Mouse (Mus musculus) midbrain, embryonic 10.5 days (tissue): ENCODE results near the gene Spint2. TPM values are rescaled to one million over a fixed set of nuclear protein-coding genes. Genes with fewer than 3 reads are reported as not detected.

Experiments used
- DNase-seq: peaks from one replicate; pipeline ENCODE4 v3.0.0-alpha.2; 2017; ENCODE audit warnings: low spot score
- H3K27ac ChIP-seq: fragments of 300-500 bp; sonication (generic); replicated peaks from 2 replicates; pipeline ENCODE4 v1.5.1; 2016; ENCODE audit warnings: mild to moderate bottlenecking
- H3K27me3 ChIP-seq: fragments of 300-500 bp; sonication (generic); 2 replicates; pipeline ENCODE4 v1.6.1; 2016; ENCODE audit warnings: low read depth, mild to moderate bottlenecking; ENCODE audit not compliant: poor library complexity, severe bottlenecking
- H3K36me3 ChIP-seq: fragments of 300-500 bp; sonication (generic); 2 replicates; pipeline ENCODE4 v1.6.1; 2016; ENCODE audit warnings: mild to moderate bottlenecking, moderate library complexity
- H3K4me1 ChIP-seq: fragments of 300-500 bp; sonication (generic); 2 replicates; pipeline ENCODE4 v1.6.1; 2016
- H3K4me3 ChIP-seq: fragments of 300-500 bp; sonication (generic); 2 replicates; pipeline ENCODE4 v1.5.1; 2016; ENCODE audit warnings: mild to moderate bottlenecking, moderate library complexity
- H3K9me3 ChIP-seq: fragments of 300-500 bp; sonication (generic); replicated peaks from 2 replicates; pipeline ENCODE4 v1.6.1; 2016; ENCODE audit warnings: mild to moderate bottlenecking
- WGBS: fragments of 180-500 bp; shearing (Covaris S2); methylation state at CpG from one replicate; pipeline ENCODE4 v1.1.7; 2016; 5-methylcytosine and 5-hydroxymethylcytosine counted together
- polyA plus RNA-seq: library from polyadenylated mRNA; unstranded; fragments of >200 nt; fragmentation: Nextera tagmentation; extraction: Ambion mirVana; gene quantifications from 2 replicates; pipeline ENCODE4 v1.2.1, GENCODE M21; 2016

Spint2 gene
- polyA plus RNA-seq, 1 experiment from 2014 or later: 20.8 TPM

DNA sequence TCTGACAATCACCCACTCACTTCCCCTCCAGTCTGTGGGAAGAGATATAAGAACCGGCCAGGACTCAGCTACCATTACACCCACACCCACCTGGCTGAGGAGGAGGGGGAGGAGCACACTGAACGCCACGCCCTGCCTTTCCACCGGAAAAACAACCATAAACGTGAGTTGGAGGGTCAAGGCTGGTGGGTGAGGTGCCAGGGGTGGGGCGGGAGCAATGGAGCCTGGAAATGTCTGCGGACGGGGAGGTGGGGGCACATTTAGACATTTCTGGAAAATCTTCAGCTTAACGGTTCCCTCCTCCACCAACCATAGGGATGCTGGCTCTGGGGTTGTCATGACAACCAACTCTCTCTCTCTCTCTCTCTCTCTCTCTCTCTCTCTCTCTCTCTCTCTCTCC lies 31.3 kb upstream of the Spint2 start:
- WGBS: 28% methylated on average over 9 of the region's 9 CpGs
- Histone ChIP-seq H3K36me3 (peaks cover 63% of the 10 kb centered on the region), H3K27me3 (peaks cover 37% of the 10 kb centered on the region), H3K4me3 (peak overlapping the region; percentile 21; the same call in 1 of the 2 replicates), H3K27ac (peak overlapping the region; percentile 57), H3K4me1 (peaks cover 94% of the 10 kb centered on the region), H3K9me3 (no peaks in the 10 kb centered on the region)
- DNase-seq: no peak

DNA sequence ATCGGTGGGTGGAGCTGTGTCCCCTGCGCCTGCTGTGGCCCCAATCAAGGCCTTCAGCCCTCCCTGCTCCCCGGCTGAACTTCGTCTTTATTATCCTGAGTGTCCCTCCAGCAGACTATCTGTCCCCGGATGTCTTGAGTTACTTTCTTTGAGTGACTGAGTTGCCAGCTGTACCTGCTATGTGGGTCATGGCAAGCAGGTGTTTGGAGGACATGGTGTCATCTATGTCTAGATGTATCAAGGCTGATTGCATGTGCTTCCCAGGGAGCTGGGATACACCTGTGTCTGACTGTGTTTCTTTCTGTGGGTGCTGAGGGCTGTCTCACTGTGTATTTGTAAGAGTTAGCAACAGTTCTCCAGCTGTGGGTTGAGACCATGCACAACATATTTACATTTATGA lies 28.0 kb upstream of the Spint2 start:
- Histone ChIP-seq H3K36me3 (peaks cover 44% of the 10 kb centered on the region), H3K27me3 (peaks cover 54% of the 10 kb centered on the region), H3K4me1 (peaks cover 94% of the 10 kb centered on the region), H3K9me3 (no peaks in the 10 kb centered on the region), H3K4me3 (peak overlapping the region; percentile 82), H3K27ac (peak overlapping the region; percentile 78)
- 11% methylated on average over 5 of the region's 5 CpGs for WGBS
- DNase-seq: no peak

DNA sequence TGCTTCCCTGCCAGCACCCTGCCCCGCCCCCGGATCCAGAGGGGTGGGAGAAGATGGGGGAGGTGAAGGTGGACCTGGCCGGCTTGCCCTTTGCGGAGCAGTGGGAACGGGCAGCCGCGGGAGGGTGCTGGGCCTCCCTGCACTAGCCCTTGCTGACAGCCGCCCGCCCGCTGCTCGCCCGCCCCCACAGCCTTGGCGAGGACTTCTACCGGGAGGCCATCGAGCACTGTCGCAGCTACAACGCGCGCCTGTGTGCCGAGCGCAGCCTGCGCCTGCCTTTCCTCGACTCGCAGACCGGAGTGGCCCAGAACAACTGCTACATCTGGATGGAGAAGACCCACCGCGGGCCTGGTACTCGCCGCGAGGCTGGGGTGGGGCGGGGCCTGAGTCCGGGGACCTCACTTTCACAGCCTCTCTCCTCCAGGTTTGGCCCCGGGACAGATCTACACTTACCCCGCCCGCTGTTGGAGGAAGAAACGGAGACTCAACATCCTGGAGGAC lies 27.6 kb upstream of the Spint2 start:
- Histone ChIP-seq H3K4me3 (peak overlapping the region; percentile 82), H3K9me3 (no peaks in the 10 kb centered on the region), H3K27ac (peak overlapping the region; percentile 78), H3K36me3 (peaks cover 39% of the 10 kb centered on the region), H3K27me3 (peaks cover 54% of the 10 kb centered on the region), H3K4me1 (peaks cover 94% of the 10 kb centered on the region)
- DNase-seq: peak; percentile 60
- 1% methylated on average over 36 of the region's 36 CpGs for WGBS

DNA sequence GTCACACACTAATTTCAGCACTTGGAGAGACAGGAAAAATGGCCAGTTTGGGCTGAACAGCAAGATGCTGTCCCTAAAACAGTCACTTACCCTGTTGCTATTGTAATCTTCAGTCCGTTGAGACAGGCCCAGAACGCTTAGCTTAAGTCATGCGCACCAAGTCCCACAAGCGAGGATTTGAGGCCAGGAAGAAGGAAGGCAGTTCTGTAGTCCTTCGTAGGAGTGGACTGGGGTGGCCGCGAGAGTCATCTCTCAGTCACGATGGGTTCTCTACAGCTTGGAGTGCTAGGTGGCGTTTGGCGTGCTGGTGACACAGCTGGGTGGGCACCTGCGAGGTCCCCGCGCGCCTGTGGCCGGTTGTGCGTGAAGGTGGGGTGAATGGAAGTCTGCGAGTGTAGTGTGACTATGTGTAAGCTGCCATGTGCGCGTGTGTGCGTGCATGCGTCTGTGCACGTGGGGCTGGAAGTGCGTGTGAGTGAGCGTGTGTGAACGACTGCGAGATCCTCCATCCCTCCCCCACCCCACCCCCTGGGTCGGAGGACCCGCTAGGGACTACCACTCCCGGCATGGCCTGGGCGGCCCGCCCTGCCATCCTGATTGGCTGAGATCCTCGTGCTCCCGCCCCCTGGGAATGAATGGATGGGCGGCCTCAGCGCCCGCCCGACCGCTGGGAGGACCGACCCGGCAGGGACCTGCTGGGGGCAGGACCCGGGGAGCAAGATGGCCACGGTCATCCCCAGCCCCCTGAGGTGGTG lies 25.8 kb upstream of the Spint2 start:
- WGBS: 1% methylated on average over 41 of the region's 42 CpGs
- H3K4me1 ChIP-seq: peaks cover 89% of the 10 kb centered on the region

DNA sequence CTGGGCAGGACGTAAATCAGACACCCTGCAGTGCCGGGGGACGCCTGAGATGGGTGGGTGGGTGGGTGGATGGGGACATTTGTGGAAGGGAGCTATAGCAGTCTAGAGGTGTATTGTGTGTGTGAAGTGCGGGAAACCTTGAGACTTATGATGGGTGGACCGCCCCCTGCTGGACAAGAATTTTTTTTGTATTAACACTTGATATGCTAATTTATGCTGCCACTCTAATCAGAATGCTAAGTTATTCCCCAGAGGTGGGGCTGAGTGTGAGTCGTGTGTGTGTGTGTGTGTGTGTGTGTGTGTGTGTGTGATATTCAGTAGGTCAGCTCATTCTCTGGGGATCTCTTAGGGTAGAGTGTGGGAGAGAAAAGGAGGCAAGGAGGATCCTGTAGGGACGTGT lies 24.9 kb upstream of the Spint2 start:
- peaks cover 15% of the 10 kb centered on the region for H3K36me3 ChIP-seq
- H3K27me3 ChIP-seq: peaks cover 50% of the 10 kb centered on the region
- H3K4me1 ChIP-seq: peaks cover 83% of the 10 kb centered on the region
- H3K27ac ChIP-seq: peak overlapping the region; percentile 90
- H3K4me3 ChIP-seq: peak overlapping the region; percentile 83
- H3K9me3 ChIP-seq: no peaks in the 10 kb centered on the region
- peak; percentile 67 for DNase-seq
- 17% methylated on average over 7 of the region's 7 CpGs for WGBS

More for the DNA sequence above, 25.8 kb upstream of the Spint2 start:
- H3K27ac ChIP-seq: peak overlapping the region; percentile 87
- DNase-seq: peak; percentile 92
- H3K4me3 ChIP-seq: peak overlapping the region; percentile 82
- H3K27me3 ChIP-seq: peaks cover 50% of the 10 kb centered on the region
- H3K36me3 ChIP-seq: peaks cover 24% of the 10 kb centered on the region
- H3K9me3 ChIP-seq: no peaks in the 10 kb centered on the region

DNA sequence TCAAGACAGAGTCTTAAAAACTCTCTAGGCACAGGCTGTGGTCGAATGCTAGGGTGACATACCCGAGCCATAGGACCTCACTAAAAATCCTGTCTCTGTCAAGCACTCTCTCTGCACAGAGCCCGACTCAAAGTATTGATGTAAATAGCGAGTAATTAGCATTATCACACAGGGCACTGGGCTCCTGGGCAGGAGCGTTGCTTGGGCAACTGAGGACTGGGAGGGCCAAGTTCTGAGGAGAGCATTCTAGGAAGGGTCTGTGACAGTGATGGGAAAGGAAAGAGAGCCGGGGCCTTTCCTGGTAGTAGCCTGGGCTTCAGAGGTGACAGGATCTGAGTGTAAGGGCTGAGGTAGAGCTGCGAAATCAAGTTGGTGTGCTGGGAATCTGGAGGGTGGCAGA lies 24.4 kb upstream of the Spint2 start:
- Histone ChIP-seq H3K4me1 (peaks cover 82% of the 10 kb centered on the region), H3K4me3 (peak overlapping the region; percentile 83), H3K27ac (peak overlapping the region; percentile 90), H3K36me3 (peaks cover 10% of the 10 kb centered on the region), H3K27me3 (peaks cover 46% of the 10 kb centered on the region), H3K9me3 (no peaks in the 10 kb centered on the region)
- DNase-seq: no peak
- 27% methylated on average over 7 of the region's 7 CpGs for WGBS

DNA sequence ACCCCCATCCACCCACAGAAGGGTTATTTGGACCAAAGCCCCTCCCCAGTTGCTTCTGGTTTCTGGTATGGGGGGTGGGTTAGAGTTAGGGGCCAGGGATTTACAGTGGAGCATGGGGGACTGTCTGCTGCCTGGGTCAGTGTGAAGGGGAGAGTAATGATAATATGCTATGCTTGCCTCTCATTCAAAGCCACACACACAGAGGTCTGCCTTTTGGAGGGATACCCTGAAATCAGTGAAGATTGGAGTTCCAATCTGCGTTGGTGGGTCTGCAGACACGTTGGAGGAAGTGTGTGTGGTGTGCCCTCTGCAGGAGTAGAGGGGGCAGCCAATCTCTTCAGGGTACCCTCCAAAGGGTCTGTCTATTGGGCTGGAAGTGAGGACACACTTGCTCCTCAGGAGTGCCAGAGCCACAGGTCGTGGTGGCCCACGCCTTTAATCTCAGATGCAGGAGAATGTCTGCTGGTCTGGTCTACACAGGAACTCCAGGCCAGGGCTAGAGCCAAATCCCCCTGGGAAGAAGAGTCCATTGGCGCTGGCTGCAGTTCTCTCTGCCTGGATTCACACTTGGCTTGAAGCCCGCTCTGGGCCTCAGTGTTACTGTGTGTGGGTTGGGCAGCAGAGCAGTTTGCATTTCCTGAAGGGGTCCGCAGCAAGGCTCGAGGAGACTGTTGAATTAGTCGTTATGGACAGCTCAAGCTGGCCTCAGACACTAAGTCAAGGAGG lies 23.7 kb upstream of the Spint2 start:
- 13% methylated on average over 9 of the region's 9 CpGs for WGBS
- H3K4me1 ChIP-seq: peaks cover 80% of the 10 kb centered on the region
- H3K4me3 ChIP-seq: peak overlapping the region; percentile 83
- DNase-seq: peak; percentile 38
- H3K9me3 ChIP-seq: no peaks in the 10 kb centered on the region
- 0 out of 2 replicates have a peak, but pooled peaks cover 5% of the 10 kb centered on the region for H3K36me3 ChIP-seq
- peak overlapping the region; percentile 90 for H3K27ac ChIP-seq
- peaks cover 39% of the 10 kb centered on the region for H3K27me3 ChIP-seq

DNA sequence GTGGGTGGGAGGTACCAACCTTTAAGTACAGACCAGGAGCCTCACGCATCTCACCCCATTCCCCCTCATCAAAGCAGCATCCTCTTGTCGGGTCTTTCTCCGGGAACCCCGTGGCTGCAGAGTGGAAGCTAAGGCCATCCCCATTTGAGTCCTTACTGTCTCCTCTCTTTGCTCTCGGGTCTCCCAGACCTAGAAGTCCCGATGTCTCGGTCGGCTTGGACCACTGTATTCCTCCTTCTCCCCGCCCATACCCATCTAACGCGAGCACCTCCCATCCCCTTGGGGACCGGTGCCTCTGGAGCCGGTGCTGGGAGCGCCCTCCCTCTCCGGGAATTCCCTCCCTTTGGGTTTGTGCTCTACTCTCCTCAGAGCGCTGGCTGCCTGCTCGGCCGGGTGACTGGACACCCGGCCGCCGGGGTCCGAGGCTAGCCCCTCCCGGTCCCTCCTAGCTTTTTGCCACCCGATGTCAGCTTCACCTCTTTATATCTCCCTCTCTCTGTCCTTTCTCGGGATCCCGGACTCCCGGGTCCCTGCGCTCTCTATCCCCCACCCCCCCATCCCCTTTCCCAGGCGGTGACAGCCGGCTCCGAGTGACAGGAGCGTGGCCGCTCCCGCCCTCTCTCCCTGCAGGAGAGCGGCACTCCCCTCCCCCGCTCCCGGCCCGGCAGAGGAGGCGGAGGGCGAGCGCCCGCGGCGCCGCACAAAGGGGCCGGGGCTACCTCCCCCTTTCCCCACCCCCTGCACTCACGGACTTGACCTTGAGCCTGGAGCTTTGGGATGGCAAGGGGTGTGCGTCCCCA lies 23.0 kb upstream of the Spint2 start:
- no peaks in the 10 kb centered on the region for H3K9me3 ChIP-seq
- H3K27ac ChIP-seq: peak overlapping the region; percentile 90
- peak; percentile 71 for DNase-seq
- H3K36me3 ChIP-seq: no peaks in the 10 kb centered on the region
- under 1% methylated on average over 48 of the region's 48 CpGs for WGBS
- peak overlapping the region; percentile 83 for H3K4me3 ChIP-seq
- H3K27me3 ChIP-seq: peaks cover 31% of the 10 kb centered on the region
- peaks cover 72% of the 10 kb centered on the region for H3K4me1 ChIP-seq

DNA sequence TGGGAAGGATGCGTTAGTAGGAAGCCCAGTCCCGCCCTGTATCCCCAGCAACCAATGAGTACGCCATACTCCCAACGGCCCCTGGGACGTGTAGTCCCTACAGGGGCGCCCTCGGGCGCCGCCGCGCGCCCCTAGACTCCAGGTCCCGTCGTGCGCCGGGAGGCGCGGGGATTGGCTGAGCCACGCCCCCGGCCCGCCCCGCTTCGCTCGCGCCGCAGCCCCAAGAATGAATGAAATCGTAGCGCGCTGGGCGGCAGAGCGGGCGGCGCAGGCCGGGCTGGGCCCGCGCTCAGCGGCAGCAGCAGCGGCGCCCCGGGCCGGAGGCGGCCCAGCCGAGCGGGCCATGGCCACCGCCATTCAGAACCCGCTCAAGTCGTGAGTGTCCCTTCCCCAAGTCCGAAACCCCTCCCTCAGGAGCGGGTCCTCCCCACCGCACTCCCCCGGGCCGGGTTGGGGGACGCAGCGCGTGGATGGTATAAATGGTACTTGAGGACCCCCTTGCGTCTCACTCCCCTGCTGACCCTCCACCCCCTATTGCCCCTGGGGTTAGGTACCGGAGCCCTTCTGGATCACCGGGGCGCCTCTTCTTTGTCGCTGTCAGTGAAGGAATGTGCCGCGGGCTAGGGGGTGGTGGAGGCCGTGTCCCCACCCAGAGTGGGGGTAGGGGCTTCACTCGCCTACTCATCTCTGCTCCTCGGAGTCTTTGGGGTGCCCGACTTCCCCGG lies 22.2 kb upstream of the Spint2 start, which contains the start of gene Dpf1:
Gene Dpf1, plus strand, starts transcription at position 214 of the 725 bp plus-strand sequence.
- WGBS: under 1% methylated on average over 67 of the region's 67 CpGs
- Histone ChIP-seq H3K36me3 (no peaks in the 10 kb centered on the region), H3K4me3 (peak within 1 kb of the TSS; percentile 83), H3K4me1 (peaks cover 64% of the 10 kb centered on the region), H3K9me3 (no peaks in the 10 kb centered on the region), H3K27me3 (peaks cover 24% of the 10 kb centered on the region), H3K27ac (peak within 1 kb of the TSS; percentile 90)
- peak; percentile 86 for DNase-seq

DNA sequence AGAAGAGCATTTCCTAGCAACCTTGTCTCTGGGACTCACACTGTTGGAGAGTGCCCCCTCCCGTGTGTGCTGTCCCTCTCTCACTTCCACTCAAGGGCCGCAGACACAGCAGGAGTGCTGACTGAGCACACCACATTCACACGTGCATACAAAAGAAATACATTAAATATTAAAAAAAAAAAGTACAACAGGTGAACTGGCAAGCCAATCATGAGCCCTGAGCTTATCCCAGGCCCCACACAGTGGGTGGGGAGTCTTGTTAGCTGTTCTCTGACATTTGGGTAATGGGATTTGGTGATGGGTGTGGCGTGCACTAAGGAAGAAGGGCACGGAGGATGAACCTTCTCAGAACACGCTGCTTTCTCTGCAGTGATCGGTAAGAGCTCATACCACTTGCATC lies 20.9 kb upstream of the Spint2 start:
- Histone ChIP-seq H3K9me3 (no peaks in the 10 kb centered on the region), H3K4me1 (peaks cover 52% of the 10 kb centered on the region)
- 66% methylated on average over 7 of the region's 7 CpGs for WGBS

DNA sequence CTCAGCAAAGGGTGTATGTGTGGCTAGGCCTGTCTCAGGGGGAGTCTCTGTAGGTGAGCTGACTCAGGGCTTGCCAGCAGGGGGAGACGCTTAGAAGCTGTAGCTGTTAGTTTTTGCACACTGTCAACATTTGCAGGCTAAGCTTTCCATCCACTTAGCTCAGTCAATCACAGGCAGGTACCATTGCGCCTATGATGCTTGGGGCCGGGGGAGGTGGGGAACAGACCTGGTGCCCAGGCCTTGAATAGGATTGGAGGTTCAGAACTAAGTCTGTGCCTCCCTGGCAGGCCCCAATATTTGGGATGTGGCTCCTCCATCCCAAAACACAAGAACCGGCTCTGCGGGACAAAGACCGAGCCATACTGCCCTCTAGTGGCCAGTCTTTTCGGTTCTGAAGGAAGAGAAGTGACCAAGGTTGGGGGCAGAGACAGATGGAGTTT lies 19.4 kb upstream of the Spint2 start:
- Histone ChIP-seq H3K27ac (peak overlapping the region; percentile 77), H3K36me3 (no peaks in the 10 kb centered on the region), H3K4me1 (peaks cover 40% of the 10 kb centered on the region), H3K9me3 (no peaks in the 10 kb centered on the region), H3K4me3 (peak overlapping the region; percentile 32), H3K27me3 (peaks cover 13% of the 10 kb centered on the region)
- WGBS: 4% methylated on average over 7 of the region's 7 CpGs
- DNase-seq: peak; percentile 83

More for the DNA sequence above, 20.9 kb upstream of the Spint2 start:
- H3K36me3 ChIP-seq: no peaks in the 10 kb centered on the region
- no peak overlapping the region; the same call in 1 of the 2 replicates for H3K4me3 ChIP-seq
- peaks cover 17% of the 10 kb centered on the region for H3K27me3 ChIP-seq
- DNase-seq: no peak
- H3K27ac ChIP-seq: no peak overlapping the region
